8 mouse cellular contexts compared by ENCODE assay signal in the genomic region with DNA sequence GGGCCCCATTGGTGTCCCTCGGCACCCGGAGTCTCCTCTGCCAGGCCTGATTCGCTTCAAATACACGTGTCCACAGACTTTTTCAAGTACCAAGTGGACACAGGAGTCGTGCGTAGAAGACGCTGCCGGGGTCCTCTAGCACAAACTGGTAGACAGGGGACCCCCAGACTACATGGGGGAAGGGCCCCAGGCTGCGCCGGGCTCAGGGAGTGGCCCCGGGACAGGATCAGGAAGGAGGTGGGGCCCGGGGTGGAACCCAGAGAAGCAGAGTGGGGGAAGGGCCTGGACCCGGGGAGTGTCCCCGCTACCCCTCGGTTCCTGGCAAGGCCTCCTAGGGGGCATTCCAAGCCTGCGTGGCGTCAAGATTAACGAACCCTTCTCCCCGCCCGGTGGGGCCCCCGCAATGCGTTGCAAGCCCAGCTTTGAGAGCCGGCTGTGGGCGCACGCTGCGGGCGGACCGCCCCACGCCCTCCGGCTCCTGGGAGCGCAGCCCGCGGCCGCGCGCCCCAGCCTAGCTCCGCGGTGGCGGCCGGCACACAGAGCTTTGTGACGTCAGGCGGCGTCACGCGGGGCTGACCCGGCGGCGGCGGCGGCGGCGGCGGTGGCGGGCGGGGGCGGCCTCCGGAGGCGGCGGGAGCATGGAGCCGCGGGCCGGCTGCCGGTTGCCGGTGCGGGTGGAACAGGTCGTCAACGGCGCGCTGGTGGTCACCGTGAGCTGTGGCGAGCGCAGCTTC. TPM values are rescaled to one million over a fixed set of nuclear protein-coding genes. Genes with fewer than 3 reads are reported as not detected.
DNase-seq lines count a peak whose midpoint lies in the region; ATAC-seq and TF ChIP-seq lines count a peak whose summit lies in the region.

Gene Pwwp2b (plus strand): TSS at position 602 of the 734 bp plus-strand sequence.

- H3K9ac ChIP-seq in ES-Bruce4 (ENCODE audit: low read depth, poor library complexity, severe bottlenecking) = peak within 1 kb of the TSS; percentile 94
- H3K9ac ChIP-seq in hindbrain, embryonic 11.5 days (ENCODE audit: low read depth, low read length) = peak within 1 kb of the TSS; percentile 77

- H3K4me2 ChIP-seq in hindbrain, embryonic 11.5 days (replicated peaks; ENCODE audit: low read depth, low read length) = peak within 1 kb of the TSS; percentile 95

- H3K27me3 ChIP-seq in ES-Bruce4 (ENCODE audit: control insufficient read depth, insufficient read depth, low read length, poor library complexity, severe bottlenecking) = 0 out of 2 replicates have a peak, but pooled peaks cover 3% of the 10 kb centered on the region
- peaks cover 20% of the 10 kb centered on the region; the same call in 1 of the 2 replicates for H3K27me3 ChIP-seq in hindbrain, embryonic 11.5 days (ENCODE audit: control insufficient read depth, insufficient read depth, low read length)

- peak; percentile 81 for ATAC-seq in hindbrain, embryonic 11.5 days (ENCODE audit: low FRiP score)

- TF ChIP-seq EP300 in ES-Bruce4 (IDR thresholded peaks at IDR 0.05; ENCODE audit: insufficient read depth, low read depth, low read length) = no peak

- no peak for TF ChIP-seq POLR2A in ES-Bruce4 (IDR thresholded peaks at IDR 0.05; ENCODE audit: insufficient read depth, low read length)

- no peaks in the 10 kb centered on the region for H3K36me3 ChIP-seq in ES-Bruce4 (ENCODE audit: control insufficient read depth, insufficient read depth, low read length, poor library complexity, severe bottlenecking)
- no peaks in the 10 kb centered on the region for H3K36me3 ChIP-seq in hindbrain, embryonic 11.5 days (ENCODE audit: control insufficient read depth, insufficient read depth, low read length)

- H3K9me3 ChIP-seq in ES-Bruce4 (replicated peaks; ENCODE audit: control insufficient read depth, insufficient read depth, low read length, poor library complexity, severe bottlenecking) = no peaks in the 10 kb centered on the region
- no peaks in the 10 kb centered on the region for H3K9me3 ChIP-seq in hindbrain, embryonic 11.5 days (ENCODE audit: control insufficient read depth, low read length)

- H3K4me3 ChIP-seq in ES-Bruce4 (ENCODE audit: low read depth, low read length) = peak within 1 kb of the TSS; percentile 83
- peak within 1 kb of the TSS; percentile 55 for H3K4me3 ChIP-seq in hindbrain, embryonic 11.5 days (ENCODE audit: low read depth, low read length)

- H3K4me1 ChIP-seq in ES-Bruce4 (ENCODE audit: control insufficient read depth, insufficient read depth, low read length) = peaks cover 2% of the 10 kb centered on the region
- H3K4me1 ChIP-seq in hindbrain, embryonic 11.5 days (replicated peaks; ENCODE audit: control insufficient read depth, insufficient read depth, low read length) = peaks cover 13% of the 10 kb centered on the region

- H3K27ac ChIP-seq in ES-Bruce4 (ENCODE audit: insufficient read depth, low read length) = 0 out of 2 replicates have a peak within 1 kb of the TSS, but pooled peaks have one; percentile 5
- H3K27ac ChIP-seq in hindbrain, embryonic 11.5 days (ENCODE audit: low read depth, low read length) = no peak within 1 kb of the TSS; the same call in 1 of the 2 replicates

- 1% methylated on average over 51 of the region's 72 CpGs for WGBS in hindbrain, embryonic 11.5 days

- peak; percentile 84 to 90 for DNase-seq in cerebellum, adult 18-20 months
- peak in 1 of 2 experiments; percentile 63 for DNase-seq in frontal cortex, adult 2 months (ENCODE audit: extremely low spot score in 1 of 2, low spot score in 1 of 2)
- DNase-seq in hindbrain, embryonic 11.5 days (ENCODE audit: low spot score) = peak; percentile 85
- peak; percentile 54 to 73 for DNase-seq in layer of hippocampus, postnatal 14 days (ENCODE audit: low spot score in 2 of 2)
- peak; percentile 88 for DNase-seq in lung, postnatal 14 days
- DNase-seq in ovary, postnatal 36 days (ENCODE audit: low spot score) = peak; percentile 84
- DNase-seq in thymus, postnatal 14 days = peak; percentile 83

- no peak for TF ChIP-seq CTCF in ES-Bruce4 (IDR thresholded peaks at IDR 0.05; ENCODE audit: low read depth, low read length)

RNA-seq across cellular contexts. Expression of gene Pwwp2b, which starts in this region (rescaled TPM):
- 7.5 and 8.3 TPM in 2 replicates for polyA plus RNA-seq in ES-Bruce4 (2011; ENCODE audit: insufficient read depth, insufficient read length, low read depth, missing spikeins)
- polyA plus RNA-seq in frontal cortex, adult 2 months (2012; rRNA removed) = 11.4 and 12.6 TPM in 2 replicates
- 3.4 and 4.4 TPM in 2 replicates for polyA plus RNA-seq in hindbrain, embryonic 11.5 days (2014; fragmentation: Nextera tagmentation; extraction: Ambion mirVana)
- 10 to 100 TPM; 27.6 to 30.4 TPM for total RNA-seq in layer of hippocampus, postnatal 14 days (2021)
